In genomic region chr12:85393526-85393925, GRCm38 (mm10) we compare ENCODE assay signal across 20 mouse cellular contexts. TPM values are rescaled to one million over a fixed set of nuclear protein-coding genes. Genes with fewer than 3 reads are reported as not detected.
DNase-seq lines count a peak whose midpoint lies in the region; ATAC-seq and TF ChIP-seq lines count a peak whose summit lies in the region.
"Had no signal": no experiment of that assay in that cellular context is flagged by ENCODE, and none has a peak within 500 bp of the region (broad histone marks: within the 10 kb centered on the region; RNA-seq: fewer than 3 reads in every experiment).

No protein-coding gene starts in this region.

- peak overlapping the region; percentile 18; the same call in 1 of the 2 replicates for H3K4me2 ChIP-seq in liver, embryonic 15.5 days
- H3K4me2 ChIP-seq: embryonic facial prominence, embryonic 15.5 days; intestine, embryonic 15.5 days; lung, embryonic 15.5 days; midbrain, embryonic 12.5 days had no signal

- no peak overlapping the region; the same call in 1 of the 2 replicates for H3K27ac ChIP-seq in heart, adult 2 months
- peak overlapping the region; percentile 62 for H3K27ac ChIP-seq in liver, embryonic 15.5 days (replicated peaks)
- peak overlapping the region; percentile 48 for H3K27ac ChIP-seq in brown adipose tissue, adult 24 weeks (replicated peaks; ENCODE audit: low read depth, low read length)
- H3K27ac ChIP-seq: embryonic facial prominence, embryonic 15.5 days; hindbrain, embryonic 10.5 days; intestine, embryonic 15.5 days; limb, embryonic 10.5 days; lung, embryonic 15.5 days; midbrain, embryonic 12.5 days had no signal

- intact Hi-C loops in heart, adult 2 months (cut with DNase I): no loop called here
- intact Hi-C loops in heart, postnatal 36 days (cut with DNase I): no loop called here

- 57% methylated on average over 5 of the region's 5 CpGs for WGBS in heart, adult 2 months
- WGBS in liver, embryonic 15.5 days (ENCODE audit: insufficient replicate concordance): 73% methylated on average over 5 of the region's 5 CpGs

- no peaks in the 10 kb centered on the region for H3K9me3 ChIP-seq in liver, embryonic 15.5 days (replicated peaks)
- H3K9me3 ChIP-seq: embryonic facial prominence, embryonic 15.5 days; hindbrain, embryonic 10.5 days; intestine, embryonic 15.5 days; limb, embryonic 10.5 days; lung, embryonic 15.5 days; midbrain, embryonic 12.5 days had no signal

- peaks cover 3% of the 10 kb centered on the region; the same call in 1 of the 2 replicates for H3K4me1 ChIP-seq in heart, adult 2 months (ENCODE audit: control insufficient read depth, insufficient read depth, low read length)
- H3K4me1 ChIP-seq in liver, embryonic 15.5 days (replicated peaks): peaks cover 17% of the 10 kb centered on the region
- peaks cover 15% of the 10 kb centered on the region; the same call in 1 of the 2 replicates for H3K4me1 ChIP-seq in brown adipose tissue, adult 24 weeks (ENCODE audit: control insufficient read depth, insufficient read depth, insufficient read length, low read length)
- H3K4me1 ChIP-seq: hindbrain, embryonic 10.5 days; midbrain, embryonic 12.5 days had no signal

- no peaks in the 10 kb centered on the region for H3K27me3 ChIP-seq in heart, adult 2 months (ENCODE audit: control insufficient read depth, insufficient read depth, low read length)
- H3K27me3 ChIP-seq in liver, embryonic 15.5 days: peaks cover 9% of the 10 kb centered on the region; the same call in 1 of the 2 replicates
- H3K27me3 ChIP-seq: embryonic facial prominence, embryonic 15.5 days; intestine, embryonic 15.5 days; lung, embryonic 15.5 days; midbrain, embryonic 12.5 days had no signal

- H3K79me2 ChIP-seq in heart, adult 2 months (replicated peaks; ENCODE audit: control insufficient read depth, insufficient read depth, low read length): no peaks in the 10 kb centered on the region

- TF ChIP-seq EP300 in heart, adult 2 months (IDR thresholded peaks at IDR 0.05; ENCODE audit: insufficient read depth, low read depth, low read length): 0 out of 2 replicates have a peak, but pooled peaks have one; percentile 56

- no peak for DNase-seq in heart, adult 2 months
- DNase-seq in heart, postnatal 36 days: no peak
- DNase-seq in liver (no peak), adipocyte (ENCODE audit: low spot score) (peak; percentile 27)
- no peak for DNase-seq in layer of hippocampus, postnatal 36 days
- DNase-seq: adrenal gland, postnatal 36 days; cerebellum, adult 8-10 months; cerebellum, postnatal 36 days; kidney, adult 8-10 months; kidney, postnatal 10 days had no signal

- H3K36me3 ChIP-seq in heart, adult 2 months (ENCODE audit: control insufficient read depth, insufficient read depth, low read length): no peaks in the 10 kb centered on the region
- no peaks in the 10 kb centered on the region for H3K36me3 ChIP-seq in liver, embryonic 15.5 days (replicated peaks)
- H3K36me3 ChIP-seq: embryonic facial prominence, embryonic 15.5 days; hindbrain, embryonic 10.5 days; intestine, embryonic 15.5 days; limb, embryonic 10.5 days; lung, embryonic 15.5 days; midbrain, embryonic 12.5 days had no signal

- no peak overlapping the region for H3K4me3 ChIP-seq in heart, adult 2 months
- no peak overlapping the region for H3K4me3 ChIP-seq in liver, embryonic 15.5 days (replicated peaks)
- no peak overlapping the region for H3K4me3 ChIP-seq in brown adipose tissue, adult 24 weeks (ENCODE audit: insufficient read depth, low read depth, low read length)
- H3K4me3 ChIP-seq: embryonic facial prominence, embryonic 15.5 days; hindbrain, embryonic 10.5 days; intestine, embryonic 15.5 days; limb, embryonic 10.5 days; lung, embryonic 15.5 days; midbrain, embryonic 12.5 days had no signal

- no peak for ATAC-seq in liver, embryonic 15.5 days (ENCODE audit: insufficient read depth)
- ATAC-seq: forebrain, embryonic 14.5 days; hindbrain, embryonic 16.5 days; intestine, embryonic 15.5 days had no signal

- TF ChIP-seq CTCF in heart, adult 2 months (IDR thresholded peaks at IDR 0.05): no peak

- no peak for TF ChIP-seq POLR2A in heart, adult 2 months (IDR thresholded peaks at IDR 0.05; ENCODE audit: insufficient read depth, low read depth, low read length)

- no peak overlapping the region for H3K9ac ChIP-seq in heart, adult 2 months (ENCODE audit: low read depth, low read length)
- no peak overlapping the region for H3K9ac ChIP-seq in liver, embryonic 15.5 days
- H3K9ac ChIP-seq: embryonic facial prominence, embryonic 15.5 days; intestine, embryonic 15.5 days; lung, embryonic 15.5 days; midbrain, embryonic 12.5 days had no signal

RNA-seq across cellular contexts. Expression of gene Tmed10, which starts 18.9 kb away (rescaled TPM):
- total RNA-seq in heart, adult 2 months (2021): 100 to 1,000 TPM; 164 to 186 TPM
- 108 and 130 TPM in 2 replicates for polyA plus RNA-seq in heart, adult 2 months (2012; rRNA removed)
- total RNA-seq in heart, postnatal 36 days (2021): 100 to 1,000 TPM; 158 to 175 TPM
- 162 and 163 TPM in 2 replicates for polyA plus RNA-seq in liver, embryonic 15.5 days (2015; fragmentation: Nextera tagmentation; extraction: Ambion mirVana)
- 96.7 and 126 TPM in 2 replicates for polyA plus RNA-seq in brown adipose tissue, adult 24 weeks (2012; ENCODE audit: insufficient read depth, insufficient read length, missing spikeins)
- total RNA-seq in layer of hippocampus, postnatal 36 days (2021): 100 to 1,000 TPM; 162 to 167 TPM

RNA-seq across cellular contexts. Expression of gene Nek9, which starts 54.4 kb away (rescaled TPM):
- 100 to 1,000 TPM; 107 to 116 TPM for total RNA-seq in heart, adult 2 months (2021)
- polyA plus RNA-seq in heart, adult 2 months (2012; rRNA removed): 41.6 and 74.4 TPM in 2 replicates
- total RNA-seq in heart, postnatal 36 days (2021): 100 to 1,000 TPM; 100 to 106 TPM
- polyA plus RNA-seq in liver, embryonic 15.5 days (2015; fragmentation: Nextera tagmentation; extraction: Ambion mirVana): 5.7 and 6.1 TPM in 2 replicates
- 29.5 and 38.8 TPM in 2 replicates for polyA plus RNA-seq in brown adipose tissue, adult 24 weeks (2012; ENCODE audit: insufficient read depth, insufficient read length, missing spikeins)
- total RNA-seq in layer of hippocampus, postnatal 36 days (2021): 10 to 100 TPM; 32.6 TPM
